26 mouse cellular contexts compared by ENCODE assay signal in genomic region chr12:107520941-107521340, GRCm38 (mm10). TPM values are rescaled to one million over a fixed set of nuclear protein-coding genes. Genes with fewer than 3 reads are reported as not detected.
"Had no signal": no experiment of that assay in that cellular context is flagged by ENCODE, and none has a peak within 500 bp of the region (broad histone marks: within the 10 kb centered on the region; RNA-seq: fewer than 3 reads in every experiment).

No protein-coding gene starts in this region.

- DNase-seq: heart, postnatal 10 days; heart, postnatal 14 days; heart, postnatal 36 days; heart, postnatal 4 days; kidney, adult 11 months; kidney, adult 18-20 months; kidney, adult 2 months; kidney, adult 8-10 months; kidney, adult 9 months; kidney, postnatal 10 days; kidney, postnatal 14 days; kidney, postnatal 25 days; kidney, postnatal 36 days; kidney, postnatal 4 days; layer of hippocampus, adult 9-11 months; layer of hippocampus, postnatal 36 days had no signal

RNA-seq across cellular contexts. Expression of gene 3110018I06Rik, which starts 32.5 kb away (rescaled TPM):
- total RNA-seq: heart, postnatal 10 days; heart, postnatal 14 days; heart, postnatal 25 days; heart, postnatal 36 days; heart, postnatal 4 days; hematopoietic stem cell, adult 5-6 weeks; hindbrain, postnatal 0 days; layer of hippocampus, adult 18-20 months; layer of hippocampus, adult 2 months; layer of hippocampus, adult 8-10 months; layer of hippocampus, postnatal 10 days; layer of hippocampus, postnatal 25 days; layer of hippocampus, postnatal 36 days; left cerebral cortex, adult 18-20 months; left cerebral cortex, adult 2 months had no signal
